Mouse (Mus musculus): ENCODE results near the gene Abhd8. TPM values are rescaled to one million over a fixed set of nuclear protein-coding genes. Genes with fewer than 3 reads are reported as not detected.

Abhd8 gene
- polyA plus RNA-seq, 1 experiment = 475 TPM

DNA sequence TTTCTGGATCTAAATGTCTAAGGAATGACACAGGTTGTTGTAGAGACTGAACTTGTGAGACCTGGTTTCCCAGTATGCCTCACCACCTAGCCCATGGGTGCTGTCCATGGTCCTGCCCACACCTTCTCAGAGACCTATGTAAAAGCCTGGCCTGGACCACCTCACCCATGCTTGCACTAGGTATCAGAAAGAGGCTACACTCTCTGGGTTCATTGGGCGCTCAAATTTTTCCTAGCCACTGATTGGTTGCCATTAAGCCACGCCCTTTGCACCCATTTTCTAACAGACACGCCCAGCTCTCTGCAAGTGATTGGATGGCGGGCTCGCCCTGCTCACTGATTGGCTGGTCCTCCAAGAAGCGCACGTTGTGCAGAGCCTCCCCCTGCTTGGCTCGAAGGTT is 20.5 kb upstream of the Abhd8 start:
- no peak for TF ChIP-seq POLR2A (IDR thresholded peaks at IDR 0.05; ENCODE audit: extremely low read depth, insufficient read depth, low read length)
- no peak for TF ChIP-seq CTCF (IDR thresholded peaks at IDR 0.05; ENCODE audit: extremely low read depth, insufficient read depth, low read length)
- H3K27ac ChIP-seq (ENCODE audit: insufficient read depth, low read length) = no peak overlapping the region
- no peak overlapping the region for H3K4me3 ChIP-seq (ENCODE audit: insufficient read depth, low read length)
- H3K4me1 ChIP-seq (ENCODE audit: control insufficient read depth, insufficient read depth, low read length) = no peaks in the 10 kb centered on the region

DNA sequence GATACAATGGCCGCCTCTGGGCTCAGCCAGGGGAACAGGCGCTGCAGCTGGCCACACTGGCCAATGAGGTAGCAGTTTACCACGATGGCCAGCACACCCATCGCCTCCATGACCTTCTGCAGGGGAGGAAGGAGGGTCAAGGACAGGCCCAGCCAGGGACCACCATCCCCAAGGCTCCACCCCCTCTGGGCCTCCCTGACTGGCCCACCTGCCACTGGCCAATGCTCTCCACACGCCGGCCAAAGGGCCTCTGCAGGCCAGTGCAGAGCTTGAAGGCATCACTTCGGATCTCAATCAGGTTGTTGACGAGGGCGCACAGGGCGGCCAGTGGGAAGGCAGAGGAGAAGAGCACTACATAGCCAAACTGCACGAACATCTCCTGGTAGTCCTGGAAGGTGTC is 15.5 kb upstream of the Abhd8 start:
- H3K4me1 ChIP-seq (ENCODE audit: control insufficient read depth, insufficient read depth, low read length) = no peaks in the 10 kb centered on the region
- TF ChIP-seq POLR2A (IDR thresholded peaks at IDR 0.05; ENCODE audit: extremely low read depth, insufficient read depth, low read length) (no peak), CTCF (IDR thresholded peaks at IDR 0.05; ENCODE audit: extremely low read depth, insufficient read depth, low read length) (no peak)
- H3K27ac ChIP-seq (ENCODE audit: insufficient read depth, low read length) = no peak overlapping the region
- H3K4me3 ChIP-seq (ENCODE audit: insufficient read depth, low read length) = no peak overlapping the region

- Histone ChIP-seq H3K27ac (ENCODE audit: insufficient read depth, low read length) (no peak overlapping the region), H3K4me3 (ENCODE audit: insufficient read depth, low read length) (no peak overlapping the region; the same call in 1 of the 2 replicates), H3K4me1 (ENCODE audit: control insufficient read depth, insufficient read depth, low read length) (no peaks in the 10 kb centered on the region)
- TF ChIP-seq CTCF (IDR thresholded peaks at IDR 0.05; ENCODE audit: extremely low read depth, insufficient read depth, low read length) (peak; percentile 41; the same call in 1 of the 2 replicates), POLR2A (IDR thresholded peaks at IDR 0.05; ENCODE audit: extremely low read depth, insufficient read depth, low read length) (no peak)
Measured at GRCm38 (mm10) chr8:71477196-71477845, 13.9 kb upstream of the Abhd8 start.

DNA sequence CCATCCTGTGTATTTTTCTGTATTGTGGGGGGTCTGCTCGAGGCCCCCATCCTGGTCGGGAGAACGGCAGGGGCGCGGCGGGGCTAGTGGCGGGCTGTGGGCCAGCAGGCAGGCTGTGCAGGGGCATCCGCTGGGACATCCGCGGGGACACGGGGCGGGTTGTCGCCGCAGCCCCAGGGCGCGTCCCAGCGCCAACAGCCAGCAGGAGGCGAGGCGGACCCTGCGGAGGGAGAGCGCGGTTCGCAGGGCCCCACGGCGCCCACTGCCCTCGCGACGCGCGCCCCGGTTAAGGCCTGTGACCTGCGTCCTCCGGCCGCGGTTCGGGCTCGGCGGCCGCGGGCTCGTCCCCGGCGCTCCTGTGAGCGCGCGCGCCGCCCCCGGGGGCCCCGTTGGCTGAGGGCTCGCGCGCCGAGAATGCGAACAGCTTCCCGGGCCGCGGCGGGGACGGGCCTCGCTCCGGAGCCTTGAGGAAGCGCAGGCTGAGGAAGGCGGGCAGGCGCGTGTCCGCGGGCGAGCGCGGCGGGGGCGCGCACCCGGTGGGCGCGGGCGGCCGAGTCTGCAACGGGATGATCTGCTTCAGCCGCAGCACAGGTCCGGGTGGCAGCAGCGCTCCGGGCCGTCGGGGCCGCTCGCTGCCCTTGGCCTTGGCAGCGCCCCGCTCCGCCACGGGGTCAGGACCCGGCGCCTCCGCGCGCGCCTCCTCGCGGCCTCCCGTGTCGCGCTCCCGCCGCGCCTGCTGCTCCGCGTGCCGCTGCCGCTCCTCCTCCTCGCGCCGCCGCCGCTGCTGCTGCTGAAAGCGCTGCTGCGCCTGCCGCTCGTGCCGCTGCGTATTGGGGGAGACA is 12.9 kb upstream of the Abhd8 start:
- Histone ChIP-seq H3K4me1 (ENCODE audit: control insufficient read depth, insufficient read depth, low read length) (no peaks in the 10 kb centered on the region), H3K4me3 (ENCODE audit: insufficient read depth, low read length) (peak overlapping the region; percentile 41), H3K27ac (ENCODE audit: insufficient read depth, low read length) (peak overlapping the region; percentile 97)
- TF ChIP-seq POLR2A (IDR thresholded peaks at IDR 0.05; ENCODE audit: extremely low read depth, insufficient read depth, low read length) (no peak), CTCF (IDR thresholded peaks at IDR 0.05; ENCODE audit: extremely low read depth, insufficient read depth, low read length) (no peak)

DNA sequence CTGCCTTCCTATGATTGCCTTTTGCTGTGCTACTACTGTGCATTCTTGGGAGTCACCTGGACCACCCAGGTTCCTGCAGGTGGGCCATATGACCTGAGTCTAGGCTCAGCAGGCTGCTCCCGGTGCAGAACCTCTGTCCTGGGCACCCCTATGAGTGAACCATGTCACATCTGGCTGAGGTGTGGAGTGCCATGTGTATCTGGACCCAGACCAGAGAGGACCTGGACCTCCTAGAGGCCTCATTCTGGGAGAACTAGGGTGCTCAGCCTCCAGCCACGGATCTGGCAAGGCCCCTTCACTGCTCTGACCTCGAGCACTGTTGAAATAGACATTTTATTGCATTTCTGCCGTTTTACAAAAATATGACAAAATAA is 12.2 kb upstream of the Abhd8 start:
- no peak for TF ChIP-seq CTCF (IDR thresholded peaks at IDR 0.05; ENCODE audit: extremely low read depth, insufficient read depth, low read length)
- TF ChIP-seq POLR2A (IDR thresholded peaks at IDR 0.05; ENCODE audit: extremely low read depth, insufficient read depth, low read length) = no peak
- Histone ChIP-seq H3K27ac (ENCODE audit: insufficient read depth, low read length) (0 out of 2 replicates have a peak overlapping the region, but pooled peaks have one; percentile 97), H3K4me1 (ENCODE audit: control insufficient read depth, insufficient read depth, low read length) (no peaks in the 10 kb centered on the region), H3K4me3 (ENCODE audit: insufficient read depth, low read length) (peak overlapping the region; percentile 41; the same call in 1 of the 2 replicates)

- Histone ChIP-seq H3K4me3 (ENCODE audit: insufficient read depth, low read length) (no peak overlapping the region), H3K4me1 (ENCODE audit: control insufficient read depth, insufficient read depth, low read length) (peaks cover 2% of the 10 kb centered on the region; the same call in 1 of the 2 replicates), H3K27ac (ENCODE audit: insufficient read depth, low read length) (no peak overlapping the region)
- 0 out of 2 replicates have a peak, but pooled peaks have one; percentile 14 for TF ChIP-seq POLR2A (IDR thresholded peaks at IDR 0.05; ENCODE audit: extremely low read depth, insufficient read depth, low read length)
- TF ChIP-seq CTCF (IDR thresholded peaks at IDR 0.05; ENCODE audit: extremely low read depth, insufficient read depth, low read length) = no peak
Measured at GRCm38 (mm10) chr8:71474785-71475701, 11.6 kb upstream of the Abhd8 start.

GRCm38 (mm10) chr8:71474344-71474743 is 10.9 kb upstream of the Abhd8 start:
- H3K27ac ChIP-seq (ENCODE audit: insufficient read depth, low read length) = no peak overlapping the region
- no peak overlapping the region for H3K4me3 ChIP-seq (ENCODE audit: insufficient read depth, low read length)
- H3K4me1 ChIP-seq (ENCODE audit: control insufficient read depth, insufficient read depth, low read length) = peaks cover 2% of the 10 kb centered on the region; the same call in 1 of the 2 replicates
- TF ChIP-seq CTCF (IDR thresholded peaks at IDR 0.05; ENCODE audit: extremely low read depth, insufficient read depth, low read length) (no peak), POLR2A (IDR thresholded peaks at IDR 0.05; ENCODE audit: extremely low read depth, insufficient read depth, low read length) (no peak)

DNA sequence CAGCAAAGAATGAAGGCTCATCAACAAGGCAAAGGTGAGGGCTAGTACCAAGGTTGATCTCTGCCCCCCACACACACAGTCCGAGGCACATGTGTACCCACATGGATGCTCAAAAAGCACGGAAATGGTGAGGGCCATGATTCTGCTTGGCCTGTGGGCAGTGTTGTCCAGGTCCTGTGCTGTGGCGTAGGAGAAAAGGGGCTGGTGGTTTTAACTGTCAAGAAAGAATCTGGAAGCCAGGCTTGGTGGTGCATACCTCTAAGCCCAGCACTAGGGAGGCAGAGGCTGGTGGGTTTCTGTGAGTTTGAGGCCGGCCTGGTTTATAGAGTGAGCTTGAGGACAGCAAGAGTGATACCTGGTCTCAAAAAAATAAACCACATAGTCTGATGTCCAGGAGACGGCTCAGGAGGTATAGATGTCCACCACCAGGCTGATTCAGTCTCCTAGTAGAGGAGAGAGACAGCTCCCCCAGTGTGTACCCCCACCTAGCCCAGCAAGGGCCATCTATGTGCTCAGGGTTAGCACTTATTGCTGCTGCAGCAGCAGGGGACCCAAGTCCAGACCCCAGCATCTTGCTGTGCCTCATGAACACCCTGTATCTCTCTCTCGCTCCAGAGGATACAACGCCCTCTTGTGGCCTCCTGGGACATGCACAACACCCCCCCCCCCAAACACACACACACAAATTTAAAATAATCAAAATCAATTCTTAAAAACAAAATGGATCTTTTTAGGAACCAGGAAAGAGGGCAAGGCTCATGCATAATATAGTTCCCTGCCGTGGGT is 9.3 kb upstream of the Abhd8 start:
- no peak overlapping the region for H3K4me3 ChIP-seq (ENCODE audit: insufficient read depth, low read length)
- H3K27ac ChIP-seq (ENCODE audit: insufficient read depth, low read length) = no peak overlapping the region
- no peak for TF ChIP-seq POLR2A (IDR thresholded peaks at IDR 0.05; ENCODE audit: extremely low read depth, insufficient read depth, low read length)
- peak; percentile 15; the same call in 1 of the 2 replicates for TF ChIP-seq CTCF (IDR thresholded peaks at IDR 0.05; ENCODE audit: extremely low read depth, insufficient read depth, low read length)
- peaks cover 2% of the 10 kb centered on the region; the same call in 1 of the 2 replicates for H3K4me1 ChIP-seq (ENCODE audit: control insufficient read depth, insufficient read depth, low read length)
